Mouse (Mus musculus) cerebellum, adult 11 months (tissue): ENCODE results near the gene Hmox1.

ENCODE experiments used
- DNase-seq: peaks from one replicate; pipeline ENCODE4 v3.0.0; 2022

The Hmox1 gene

GRCm38 (mm10) chr8:75090781-75091365 is 2.5 kb upstream of the Hmox1 start:
- no peak for DNase-seq

- DNase-seq: no peak
Measured at GRCm38 (mm10) chr8:75102956-75103355, 9.5 kb downstream of the Hmox1 start.

- DNase-seq: no peak
Measured at GRCm38 (mm10) chr8:75103376-75103878, 10.0 kb downstream of the Hmox1 start.

- peak; percentile 74 for DNase-seq
Measured at GRCm38 (mm10) chr8:75108527-75109235, 15.3 kb downstream of the Hmox1 start.

- peak; percentile 99 for DNase-seq
Measured at GRCm38 (mm10) chr8:75109236-75109967, 16.0 kb downstream of the Hmox1 start, which contains the start of gene Mcm5. Gene Mcm5 (plus strand): TSS chr8:75109569.

GRCm38 (mm10) chr8:75110093-75110492 is 16.7 kb downstream of the Hmox1 start:
- DNase-seq: peak; percentile 12

- DNase-seq: no peak
Measured at GRCm38 (mm10) chr8:75118505-75118904, 25.1 kb downstream of the Hmox1 start.

- no peak for DNase-seq
Measured at GRCm38 (mm10) chr8:75119287-75119686, 25.9 kb downstream of the Hmox1 start.

- no peak for DNase-seq
Measured at GRCm38 (mm10) chr8:75119747-75120146, 26.3 kb downstream of the Hmox1 start.

- DNase-seq: no peak
Measured at GRCm38 (mm10) chr8:75127406-75127805, 34.0 kb downstream of the Hmox1 start.

- DNase-seq: peak; percentile 50
Measured at GRCm38 (mm10) chr8:75132485-75132884, 39.1 kb downstream of the Hmox1 start.

GRCm38 (mm10) chr8:75133399-75133798 is 40.0 kb downstream of the Hmox1 start:
- no peak for DNase-seq

- peak; percentile 57 for DNase-seq
Measured at GRCm38 (mm10) chr8:75134603-75135391, 41.4 kb downstream of the Hmox1 start.

GRCm38 (mm10) chr8:75135756-75136155 is 42.3 kb downstream of the Hmox1 start:
- DNase-seq: no peak

GRCm38 (mm10) chr8:75136256-75136655 is 42.8 kb downstream of the Hmox1 start:
- no peak for DNase-seq

GRCm38 (mm10) chr8:75137536-75137935 is 44.1 kb downstream of the Hmox1 start:
- DNase-seq: no peak
